Mouse (Mus musculus) cerebellum, adult (tissue): ENCODE measurements around the gene Prdx1.
"Not testable (repeated sequence)": the region's sequence is repeated elsewhere in the genome, so short reads cannot be mapped to it uniquely, and the experiment has no call there.

ENCODE experiments used
- ATAC-seq: cut with Nextera tagmentation; 2 replicates; pipeline ENCODE4 v1.9.2; 2017; ENCODE audit warnings: mild to moderate bottlenecking, moderate library complexity, mixed read lengths; ENCODE audit not compliant: insufficient number of reproducible peaks, low FRiP score, low TSS enrichment

The Prdx1 gene

DNA sequence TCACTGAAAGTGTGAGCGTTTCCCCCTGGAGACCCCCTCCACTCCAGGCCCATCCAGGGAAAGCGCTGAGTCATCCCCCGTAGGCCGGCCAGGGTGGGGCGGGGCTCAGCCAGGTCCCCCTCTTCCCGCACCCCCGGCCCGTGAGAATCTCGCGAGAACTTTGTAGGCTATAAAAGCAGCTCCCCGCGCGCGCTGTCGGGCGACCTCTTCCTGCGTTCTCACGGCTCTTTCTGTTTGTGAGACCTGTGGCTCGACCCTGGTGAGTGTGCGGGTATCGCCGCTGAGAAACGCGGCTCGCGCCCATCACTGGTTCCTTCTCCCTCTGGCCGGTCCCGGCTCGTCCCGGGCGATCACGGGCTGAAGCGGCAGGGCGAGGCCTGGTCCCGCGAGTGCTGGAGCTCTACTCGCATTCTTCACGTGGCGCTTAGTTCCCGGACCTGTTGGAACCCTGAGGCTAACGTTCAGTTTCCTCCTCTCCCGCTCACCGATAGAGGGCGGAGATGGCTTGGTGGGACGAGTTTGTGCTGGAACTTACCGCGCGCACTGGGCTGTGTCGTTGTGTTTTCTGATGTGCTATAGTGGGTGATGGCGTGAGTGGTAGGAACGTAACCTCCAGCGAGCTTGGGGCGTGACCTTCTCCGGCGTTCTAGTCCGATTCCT lies at the start of gene Prdx1:
Gene Prdx1, plus strand, starts transcription at position 143 of the 660 bp plus-strand sequence.
- ATAC-seq, result peak; percentile 86

DNA sequence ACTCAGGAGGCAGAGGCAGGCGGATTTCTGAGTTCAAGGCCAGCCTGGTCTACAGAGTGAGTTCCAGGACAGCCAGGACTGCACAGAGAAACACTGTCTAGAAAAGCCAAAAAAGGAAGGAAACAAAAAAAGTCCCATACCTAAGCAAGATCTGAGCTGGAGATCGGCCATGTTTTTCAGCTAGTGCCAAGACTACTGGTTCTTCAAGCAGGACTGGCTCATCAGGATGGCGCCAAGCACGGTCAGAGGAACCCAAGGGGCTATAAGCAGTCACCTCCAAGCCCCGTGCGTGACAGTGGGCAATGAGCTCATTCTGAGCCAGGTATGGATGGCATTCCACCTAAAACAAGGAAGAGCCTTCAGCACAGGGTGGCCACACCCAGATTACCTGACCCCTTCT lies 46.5 kb upstream of the Prdx1 start:
- no peak for ATAC-seq

- ATAC-seq, result no peak
These were observed 43.3 kb upstream of the Prdx1 start for GRCm38 (mm10) chr4:116642071-116642470.

DNA sequence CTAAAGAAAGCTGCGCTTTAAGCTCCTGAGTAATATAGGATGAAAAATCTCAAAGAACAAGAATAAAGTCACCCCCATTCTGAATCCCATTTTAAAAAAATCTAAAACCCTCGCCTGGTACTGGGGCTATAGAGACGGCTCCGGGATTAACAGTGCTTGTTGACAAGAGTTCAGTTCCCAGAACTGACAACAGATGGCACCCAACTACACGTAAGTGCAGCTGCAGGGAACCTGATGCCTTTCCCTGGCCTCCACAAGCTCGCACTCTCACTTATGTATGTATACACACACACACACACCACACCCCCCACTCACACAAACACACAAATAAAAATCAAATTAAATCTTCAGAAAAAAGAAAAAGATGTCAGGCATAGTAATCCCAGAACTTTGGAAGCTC lies 41.0 kb upstream of the Prdx1 start:
- ATAC-seq, result no peak

DNA sequence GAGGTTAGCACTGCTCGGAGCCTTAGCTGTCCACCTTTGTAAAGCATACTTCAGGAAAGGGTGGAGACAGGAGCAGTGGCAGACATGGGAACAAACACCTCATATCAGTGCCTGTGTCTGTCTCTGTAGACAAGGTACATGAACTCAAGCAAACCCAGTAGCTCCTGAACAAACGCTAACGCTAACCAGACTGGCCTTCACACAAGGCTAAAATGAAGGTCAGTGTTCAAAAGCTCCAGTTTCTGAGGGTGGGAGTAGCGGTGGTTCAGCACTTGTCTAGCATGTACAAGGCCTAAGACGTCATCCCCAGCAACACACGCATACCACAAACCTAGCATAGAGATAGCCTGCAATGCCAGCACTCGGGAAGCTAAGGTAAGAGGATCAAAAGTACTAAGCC lies 39.7 kb upstream of the Prdx1 start:
- no peak for ATAC-seq

GRCm38 (mm10) chr4:116649411-116649810 lies 35.9 kb upstream of the Prdx1 start:
- ATAC-seq, result no peak

DNA sequence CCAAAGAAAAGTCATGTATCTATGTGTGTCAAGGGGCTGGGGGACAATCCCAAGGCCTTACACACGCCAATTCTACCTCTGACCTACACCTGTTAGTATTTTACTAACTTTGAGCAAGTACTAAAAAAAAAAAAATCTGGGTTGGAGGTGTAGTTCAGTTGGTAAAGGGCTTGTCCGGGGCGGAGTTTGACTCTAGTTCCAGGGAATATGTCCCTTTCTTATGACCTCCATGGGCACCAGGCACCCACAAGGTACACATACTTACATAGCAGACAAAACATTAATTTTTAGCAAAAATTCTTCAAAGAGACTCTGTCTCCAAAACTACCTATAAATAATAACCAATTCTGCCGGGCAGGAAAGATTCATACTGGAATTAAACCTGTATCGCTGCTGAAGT lies 35.0 kb upstream of the Prdx1 start:
- ATAC-seq, result no peak

DNA sequence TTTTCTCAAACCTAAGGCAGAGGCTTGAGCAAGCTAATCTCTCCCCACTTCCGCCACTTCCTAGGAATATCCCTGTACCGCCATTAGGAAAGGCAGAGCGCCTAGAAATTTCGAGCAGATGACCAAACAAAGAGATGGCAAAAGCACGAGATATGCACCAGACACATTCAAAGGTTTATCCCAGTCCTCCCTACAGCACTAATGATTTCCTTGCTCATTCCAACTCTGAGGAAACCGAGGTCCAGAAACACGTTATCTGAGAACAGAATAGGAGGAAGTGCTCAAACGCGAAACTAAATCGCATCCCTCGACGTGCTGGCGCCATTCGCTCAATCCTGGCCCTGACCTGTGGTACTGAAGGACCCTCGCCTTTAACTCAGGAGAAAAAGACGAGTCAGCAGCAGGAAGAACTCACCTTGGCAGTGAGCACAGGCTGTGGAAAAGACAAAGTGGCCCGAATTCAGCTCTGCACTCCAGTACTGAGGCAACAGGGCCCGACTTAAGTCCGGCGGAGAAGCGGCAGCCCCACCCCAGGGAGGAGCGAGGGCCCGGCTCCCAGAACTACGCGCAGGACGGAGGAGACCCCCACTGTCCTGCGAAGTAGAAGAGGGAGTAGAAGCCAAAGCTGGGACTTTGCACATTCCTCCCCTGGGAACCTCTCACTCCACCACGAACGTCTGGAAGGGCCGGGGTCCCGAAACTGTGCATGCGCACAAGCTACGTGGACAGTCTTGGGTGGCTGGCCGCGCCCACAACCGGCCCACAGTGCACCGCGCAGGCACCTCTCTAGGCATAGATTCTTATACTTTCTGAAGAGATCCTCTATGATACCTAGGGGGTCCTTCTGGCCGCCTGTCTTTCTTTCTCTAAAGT lies 34.2 kb upstream of the Prdx1 start, which contains the start of gene Akr1a1:
Gene Akr1a1, minus strand, starts transcription at position 757 of the 873 bp plus-strand sequence.
- peak; percentile 99 for ATAC-seq

DNA sequence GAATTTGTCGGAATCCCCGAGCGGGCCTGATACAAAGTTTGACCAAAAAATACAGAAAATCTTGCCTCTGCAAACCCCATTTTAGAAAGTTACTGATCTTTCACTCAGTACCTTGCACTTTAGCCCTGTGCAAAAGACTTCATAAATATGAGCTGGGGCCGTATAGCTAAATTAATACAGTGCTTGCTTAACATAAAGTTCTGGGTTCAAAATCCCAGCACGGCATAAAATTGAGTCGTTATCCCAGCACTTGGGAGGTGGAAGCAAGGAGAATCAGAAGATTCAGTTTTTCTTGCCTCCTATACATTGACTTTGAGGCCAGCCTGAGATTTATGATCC lies 33.6 kb upstream of the Prdx1 start:
- ATAC-seq, result no peak

DNA sequence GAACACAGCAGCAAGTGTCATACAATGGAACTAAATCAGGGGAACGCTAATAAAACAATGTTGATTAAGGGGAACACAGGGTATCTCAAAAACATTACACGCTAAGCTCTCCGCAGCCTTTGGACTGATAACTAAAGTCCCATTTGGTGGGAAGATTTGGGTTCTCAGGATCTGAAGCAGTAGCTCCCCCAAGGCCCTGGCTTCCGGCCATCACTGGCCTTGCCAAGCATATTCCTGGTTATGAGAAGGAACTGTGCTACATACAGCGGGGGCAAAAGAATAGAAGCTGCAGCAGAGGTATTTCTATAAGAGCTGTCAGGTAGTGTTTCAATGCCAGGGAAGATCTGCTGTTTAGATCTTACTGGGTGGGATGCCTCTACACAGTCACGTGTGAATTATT lies 32.1 kb upstream of the Prdx1 start:
- no peak for ATAC-seq

GRCm38 (mm10) chr4:116655100-116655499 lies 30.2 kb upstream of the Prdx1 start:
- no peak for ATAC-seq

DNA sequence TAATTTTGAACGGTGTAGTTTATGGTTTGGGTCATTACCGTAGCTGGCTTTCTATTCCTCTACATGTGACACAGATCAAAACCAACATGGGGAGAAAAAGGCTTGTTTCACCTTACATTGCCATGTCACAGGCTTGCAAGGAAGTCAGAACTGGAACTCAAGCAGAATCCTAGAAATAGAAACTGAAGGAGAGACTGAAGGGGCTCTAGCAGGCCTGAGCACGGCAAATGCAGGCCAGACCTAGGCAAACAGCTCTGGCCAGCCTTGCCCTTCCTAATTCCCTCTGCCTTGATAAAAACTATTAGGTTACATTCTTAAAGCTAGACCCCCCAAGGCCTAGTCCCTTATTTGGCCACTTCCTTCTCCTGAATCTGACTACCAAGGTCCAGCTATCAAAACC lies 29.7 kb upstream of the Prdx1 start:
- ATAC-seq, result no peak

DNA sequence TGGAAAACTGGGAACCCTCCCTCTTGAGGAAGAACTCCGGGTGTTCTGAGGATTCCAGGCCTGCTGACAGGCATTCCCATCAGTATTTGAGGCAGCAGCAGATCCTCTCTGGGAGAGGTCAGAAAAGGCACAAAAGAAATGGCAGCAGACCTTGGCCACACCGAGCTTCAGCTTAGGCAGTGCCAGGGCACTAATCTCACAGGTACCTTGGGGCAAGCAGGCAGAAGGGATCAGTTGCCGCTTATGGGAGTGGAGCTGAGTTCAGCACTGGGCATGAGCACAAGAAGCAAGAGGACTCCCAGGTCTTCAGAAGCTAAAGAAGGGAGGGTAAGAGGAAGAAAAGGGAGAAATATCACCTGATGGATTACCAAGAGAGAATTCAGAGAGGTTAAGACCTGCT lies 27.4 kb upstream of the Prdx1 start:
- no peak for ATAC-seq

GRCm38 (mm10) chr4:116659474-116659873 lies 25.9 kb upstream of the Prdx1 start:
- ATAC-seq, result no peak

DNA sequence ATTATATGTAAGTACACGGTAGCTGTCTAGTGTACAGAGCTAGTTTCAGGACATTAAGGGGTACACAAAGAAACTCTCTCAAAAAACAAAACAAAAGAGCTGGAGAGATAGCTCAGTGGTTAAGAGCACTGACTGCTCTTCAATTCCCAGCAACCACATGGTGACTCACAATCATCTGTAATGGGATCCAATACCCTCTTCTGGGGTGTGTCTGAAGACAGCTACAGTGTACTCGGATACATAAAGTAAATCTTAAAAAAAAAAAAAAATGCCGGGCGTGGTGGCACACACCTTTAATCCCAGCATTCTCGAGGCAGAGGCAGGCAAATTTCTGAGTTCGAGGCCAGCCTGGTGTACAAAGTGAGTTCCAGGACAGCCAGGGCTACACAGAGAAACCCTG lies 25.4 kb upstream of the Prdx1 start:
- ATAC-seq, result not testable (repeated sequence)

DNA sequence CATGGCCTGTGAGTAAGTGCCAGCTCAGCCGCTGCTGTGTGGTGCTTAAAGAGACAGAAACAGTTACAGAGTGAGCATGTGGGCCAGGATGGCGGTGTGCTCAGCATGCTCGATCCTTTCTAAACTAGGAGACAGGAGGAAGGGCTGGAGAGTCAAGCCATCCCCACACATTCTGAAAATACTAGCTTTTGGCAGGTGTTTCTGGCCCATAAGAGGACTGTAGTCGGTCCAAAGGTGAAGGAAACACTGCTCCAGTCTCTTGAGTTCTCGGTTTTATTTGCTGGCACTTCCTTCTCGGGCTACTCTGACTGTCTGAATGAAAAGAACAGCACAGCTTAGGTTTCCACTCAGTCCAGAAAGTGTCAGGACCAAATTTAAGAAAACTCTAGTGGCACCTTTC lies 24.5 kb upstream of the Prdx1 start:
- no peak for ATAC-seq

- no peak for ATAC-seq
These were observed 23.3 kb upstream of the Prdx1 start for GRCm38 (mm10) chr4:116661998-116662397.

DNA sequence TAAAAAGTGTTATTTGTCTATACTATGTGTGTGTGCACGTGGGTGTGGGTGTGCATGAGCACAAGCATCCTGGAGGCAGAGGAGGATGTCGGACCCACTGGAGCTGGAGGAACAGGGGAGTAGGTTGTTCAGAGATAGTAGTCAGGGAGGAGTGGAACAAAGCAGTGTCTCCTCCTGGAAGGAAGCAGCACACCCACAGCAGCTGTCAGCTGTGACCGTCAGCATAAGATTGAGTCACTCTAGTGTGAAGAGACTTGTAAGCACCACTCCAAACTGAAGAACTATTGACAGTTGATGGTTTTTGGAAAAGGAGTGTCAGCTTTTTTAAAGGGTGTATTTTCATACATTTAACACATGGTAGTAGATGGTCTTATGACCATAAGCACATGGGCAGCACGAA lies 18.7 kb upstream of the Prdx1 start:
- ATAC-seq, result no peak

DNA sequence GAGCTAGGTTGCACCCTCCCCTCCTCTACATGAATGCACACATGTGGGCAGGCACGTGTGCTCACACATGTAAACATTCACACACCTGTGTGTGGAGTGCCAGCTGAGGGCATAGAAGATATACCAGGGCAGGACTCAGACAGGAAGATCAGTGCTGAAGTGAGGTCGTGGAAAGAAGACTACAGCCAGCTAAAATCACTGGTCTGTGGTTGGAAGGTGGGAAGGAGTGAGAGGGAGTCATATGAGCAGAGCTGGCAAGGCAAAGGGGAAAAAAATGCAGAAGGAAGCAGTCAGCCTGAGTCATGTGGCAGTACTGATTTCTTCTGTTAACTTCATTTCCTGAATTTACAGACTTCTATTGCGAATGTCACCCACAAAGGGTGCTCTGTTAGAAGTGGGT lies 17.2 kb upstream of the Prdx1 start:
- ATAC-seq, result no peak

- no peak for ATAC-seq
These were observed 16.1 kb upstream of the Prdx1 start for GRCm38 (mm10) chr4:116669291-116669690.

DNA sequence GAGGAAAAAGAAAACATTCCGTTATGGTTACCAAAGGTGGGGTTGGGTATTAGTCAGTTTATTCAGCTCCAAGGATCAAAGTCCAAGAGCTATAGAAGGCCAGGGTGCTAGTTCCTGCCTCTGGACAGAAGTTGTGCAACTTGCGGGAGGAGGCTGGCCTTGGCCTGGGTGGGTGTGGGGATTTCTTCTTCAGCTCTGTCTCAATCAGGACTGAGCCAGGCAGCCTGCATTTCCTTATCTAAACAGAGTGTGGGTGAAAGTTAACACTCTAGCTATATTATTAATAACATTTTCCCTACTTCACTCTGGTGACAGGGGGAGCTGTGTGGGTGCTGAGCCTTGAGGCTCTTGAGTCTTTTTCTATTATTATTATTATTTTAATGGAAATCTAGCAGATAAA lies 12.6 kb upstream of the Prdx1 start:
- ATAC-seq, result no peak

- not testable (repeated sequence) for ATAC-seq
These were observed 10.6 kb upstream of the Prdx1 start for GRCm38 (mm10) chr4:116674761-116675160.
